Mouse (Mus musculus) right cerebral cortex, postnatal 25 days (tissue): ENCODE measurements at regions not wholly inside any gene's neighbourhood (a gene's known extent, or its start where the extent isn't known, plus 50 kb on each side); places are given as distances from the start of the nearest gene placed in this dataset.
"Not testable (repeated sequence)": the region's sequence is repeated elsewhere in the genome, so short reads cannot be mapped to it uniquely, and the experiment has no call there.

Source experiments
- DNase-seq: peaks from one replicate; pipeline ENCODE4 v3.0.0; 2022

DNA sequence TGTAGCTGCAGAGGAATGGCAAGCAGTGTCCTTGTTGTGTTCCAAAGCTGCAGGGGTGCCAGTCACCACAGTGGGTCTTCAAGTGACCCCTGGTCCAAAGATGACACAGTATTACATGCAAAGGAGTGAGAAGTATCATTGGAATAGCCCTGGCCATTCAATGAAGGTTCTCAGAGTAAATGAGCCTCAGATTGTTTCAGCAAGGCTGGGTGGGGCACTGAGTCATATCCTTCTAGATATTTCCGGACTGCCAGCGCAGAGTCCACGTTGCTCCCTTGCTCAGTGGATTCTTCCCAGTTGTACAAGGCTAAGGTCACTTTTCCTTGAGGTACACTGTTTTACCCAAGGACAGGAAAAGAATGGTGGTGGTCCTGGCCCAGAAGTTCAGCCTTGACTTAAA, 319.2 kb upstream of the Irx1 start:
- no peak for DNase-seq

DNA sequence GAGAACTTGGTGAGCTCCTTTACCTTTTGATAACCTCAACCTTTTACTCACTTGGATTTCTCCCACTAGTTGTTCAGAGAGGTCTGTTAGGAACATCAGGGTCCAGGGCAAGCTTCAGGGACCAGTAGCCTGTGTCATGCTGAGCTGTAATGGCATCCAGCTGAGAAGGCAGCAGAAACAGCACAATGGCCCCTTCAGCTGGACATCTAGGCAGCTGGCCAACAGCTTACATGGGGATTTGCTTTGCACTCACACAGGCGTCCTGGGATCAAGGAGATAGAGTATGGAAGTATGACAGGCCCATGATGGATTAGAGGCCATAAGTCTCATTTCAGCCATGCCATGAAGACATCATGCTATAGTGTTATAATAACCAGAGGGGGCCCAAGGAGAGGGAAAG, 320.2 kb upstream of the Irx1 start:
- no peak for DNase-seq

DNA sequence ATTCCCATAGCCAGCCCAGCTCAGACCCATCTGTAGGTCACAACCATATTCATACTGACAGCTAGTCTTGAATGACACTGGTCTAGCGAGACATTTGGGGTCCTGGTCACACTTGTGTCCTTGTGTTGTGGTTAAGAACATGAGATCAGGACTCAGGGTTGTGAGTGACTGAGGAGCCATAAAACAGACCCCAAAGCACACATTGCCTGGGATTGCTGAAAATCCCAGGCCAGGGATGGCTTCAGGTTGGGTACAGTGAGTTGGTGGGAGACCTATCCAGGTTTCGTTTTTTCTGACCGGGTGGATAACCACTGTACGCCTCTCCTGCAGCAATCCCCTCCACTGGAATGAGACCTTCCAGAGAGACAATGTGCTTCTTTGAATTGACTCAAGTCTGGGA, 322.8 kb upstream of the Irx1 start:
- no peak for DNase-seq

DNA sequence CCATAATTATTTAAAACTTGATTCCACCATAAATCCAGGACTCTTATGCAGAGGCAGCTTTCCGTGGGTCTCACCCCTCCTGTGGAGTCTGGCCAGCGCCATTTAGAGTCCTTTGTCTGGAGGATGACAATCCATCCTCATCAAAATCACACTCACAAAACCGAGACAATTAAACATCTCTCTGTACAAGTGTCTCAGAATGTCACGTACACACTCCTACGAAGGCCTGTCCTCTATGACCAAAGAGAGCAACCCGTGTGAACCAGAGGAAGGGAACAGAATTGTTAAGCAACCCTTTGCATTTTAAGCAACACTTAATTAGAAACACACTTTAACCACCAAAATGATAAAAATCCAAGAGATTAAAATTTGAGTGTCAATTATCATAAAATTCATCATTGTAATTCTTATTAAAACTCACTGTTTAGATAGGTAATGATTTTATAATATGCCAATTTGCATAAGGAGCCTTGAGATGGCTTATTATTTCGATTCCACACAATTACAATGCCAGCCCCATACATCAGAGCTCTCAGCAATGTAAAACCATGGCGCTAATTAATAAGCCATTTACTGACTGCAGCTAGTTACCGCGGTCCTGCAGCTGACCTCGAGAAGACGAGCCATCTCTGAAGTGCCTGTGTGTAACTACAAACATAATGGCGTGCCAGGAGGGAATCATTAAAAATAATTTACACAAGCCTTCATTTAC, 325.0 kb upstream of the Irx1 start:
- no peak for DNase-seq

DNA sequence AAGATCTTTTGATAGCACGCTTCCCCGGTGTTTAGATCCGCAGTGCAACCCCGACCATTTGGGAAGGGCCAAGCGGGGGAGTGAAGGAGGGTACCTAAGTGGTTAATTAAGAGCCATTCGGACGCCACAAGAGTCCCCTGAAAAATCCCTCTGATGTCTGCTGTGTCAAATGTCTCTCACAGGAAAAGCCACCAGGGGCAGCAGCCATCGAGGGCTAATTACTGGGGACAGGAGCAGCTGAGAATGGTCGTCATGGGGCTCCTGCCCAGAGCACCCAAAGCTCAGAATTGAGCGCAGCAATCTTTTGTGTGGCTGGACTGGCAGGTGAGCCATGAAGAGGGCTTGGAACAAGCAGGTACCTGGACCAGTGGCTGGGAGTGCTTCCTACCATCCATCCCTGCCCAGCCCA, 325.6 kb upstream of the Irx1 start:
- DNase-seq = no peak

DNA sequence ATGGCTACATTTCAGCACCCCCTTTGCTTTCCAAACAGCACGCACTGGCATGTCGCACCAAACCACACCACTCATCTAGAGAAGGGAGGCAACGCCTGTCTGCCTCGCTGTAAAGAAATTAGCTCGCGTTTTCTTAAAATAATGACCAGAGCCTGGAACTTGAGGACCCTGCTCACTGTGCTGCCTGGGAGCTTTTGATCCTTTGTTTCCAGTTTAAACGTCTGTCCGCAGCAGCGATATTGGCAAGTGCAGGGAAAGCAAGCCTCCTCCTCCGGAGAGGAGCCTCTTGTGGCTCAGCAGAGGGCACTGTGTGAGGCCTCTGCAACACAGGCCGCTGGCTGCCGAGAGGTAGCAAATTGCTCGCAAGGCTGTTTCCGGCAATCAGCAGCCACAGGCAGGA, 328.8 kb upstream of the Irx1 start:
- DNase-seq = no peak

DNA sequence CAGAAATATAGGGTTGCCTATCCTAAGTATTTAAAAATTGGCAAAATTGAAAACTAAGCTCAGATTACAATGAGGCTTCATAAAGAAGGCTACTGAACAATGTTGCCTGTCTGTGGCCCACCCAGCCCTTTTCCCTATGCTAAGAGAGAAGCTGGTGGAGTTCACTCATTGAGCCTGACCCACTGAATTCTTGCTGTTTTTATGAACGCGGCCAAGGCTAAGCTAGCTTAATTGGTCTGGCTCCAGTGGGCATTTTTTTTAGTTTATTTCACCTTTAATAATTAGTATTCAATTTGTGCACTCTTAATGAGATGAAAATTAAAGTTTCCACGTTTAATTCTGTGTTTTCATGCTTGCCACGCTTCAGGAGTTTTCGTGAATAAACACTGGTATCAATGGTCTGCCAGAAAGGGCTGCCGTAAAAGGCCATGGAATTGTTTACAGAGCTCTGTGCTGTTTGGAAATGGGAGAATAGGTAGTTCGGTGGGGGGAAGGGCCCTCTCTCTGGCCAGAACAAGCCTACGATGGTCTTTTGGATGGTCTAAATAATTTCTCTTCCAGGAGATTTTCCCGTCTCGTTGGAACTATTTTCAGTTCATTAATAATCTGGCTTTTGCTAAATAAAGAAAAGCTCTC, 329.7 kb upstream of the Irx1 start:
- DNase-seq = no peak

DNA sequence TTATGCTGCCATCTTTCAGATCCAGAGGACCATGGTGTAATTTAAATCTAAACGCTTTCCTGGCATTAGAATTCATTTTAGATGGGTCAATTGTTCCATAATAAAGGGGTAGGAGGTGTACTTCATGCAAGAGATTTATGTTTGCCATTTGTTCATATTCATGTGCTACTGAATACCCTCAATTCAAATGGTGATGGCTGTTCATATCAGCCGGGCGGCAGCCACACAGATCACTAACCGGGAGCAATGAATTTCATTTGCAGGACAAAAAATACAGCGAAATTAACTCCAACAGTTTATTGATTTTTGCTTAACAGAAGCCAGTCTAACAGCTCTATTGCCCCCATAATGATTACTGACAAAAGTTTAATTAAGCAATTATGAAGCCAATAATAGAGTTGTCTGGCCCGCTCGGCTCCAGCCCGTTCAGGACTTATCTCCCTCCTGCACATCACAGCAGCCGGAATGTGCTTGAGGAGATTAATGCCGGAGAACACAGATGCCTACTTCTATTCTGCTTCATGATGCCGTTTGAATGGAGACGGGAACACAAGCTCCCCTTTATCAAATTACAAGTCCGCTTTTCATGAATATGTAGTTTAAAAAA, 330.3 kb upstream of the Irx2 start:
- no peak for DNase-seq

DNA sequence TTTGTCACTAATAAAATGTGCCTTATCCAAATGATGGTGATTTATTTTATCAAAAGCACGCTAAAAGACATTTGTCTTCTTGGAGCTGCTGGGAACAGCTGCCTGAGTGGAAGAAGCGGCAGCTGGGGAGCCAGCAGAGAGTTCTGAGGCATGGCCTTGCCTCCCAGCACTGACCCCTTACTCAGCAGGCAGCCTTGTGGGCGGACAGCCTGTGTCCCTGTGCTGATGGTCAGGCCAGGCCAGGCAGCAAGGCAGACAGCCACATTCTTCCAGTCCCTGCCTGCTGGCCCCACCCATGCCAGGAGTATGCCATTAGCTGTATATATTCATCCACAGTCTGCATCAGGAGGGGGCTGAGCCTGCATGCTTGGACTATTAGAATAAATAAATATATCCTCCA, 329.0 kb upstream of the Irx2 start:
- DNase-seq = no peak

DNA sequence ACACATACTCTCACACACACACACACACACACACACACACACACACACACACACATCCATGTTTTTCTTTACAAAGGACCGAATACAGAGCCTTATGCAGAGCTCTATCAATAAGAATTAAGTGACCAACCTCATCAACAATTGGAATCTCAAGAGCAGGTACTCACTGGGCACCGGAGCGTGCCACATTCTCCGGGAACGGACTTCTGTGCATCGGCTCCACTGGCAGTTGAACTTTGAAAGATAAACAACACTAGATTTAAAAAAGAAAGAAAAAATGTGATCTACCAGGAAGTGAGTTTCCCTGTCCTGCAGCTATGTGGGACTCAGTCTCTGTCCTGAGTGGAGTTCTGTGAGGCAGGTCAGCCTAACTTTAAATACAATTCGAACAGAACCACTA, 327.5 kb upstream of the Irx2 start:
- DNase-seq = no peak

DNA sequence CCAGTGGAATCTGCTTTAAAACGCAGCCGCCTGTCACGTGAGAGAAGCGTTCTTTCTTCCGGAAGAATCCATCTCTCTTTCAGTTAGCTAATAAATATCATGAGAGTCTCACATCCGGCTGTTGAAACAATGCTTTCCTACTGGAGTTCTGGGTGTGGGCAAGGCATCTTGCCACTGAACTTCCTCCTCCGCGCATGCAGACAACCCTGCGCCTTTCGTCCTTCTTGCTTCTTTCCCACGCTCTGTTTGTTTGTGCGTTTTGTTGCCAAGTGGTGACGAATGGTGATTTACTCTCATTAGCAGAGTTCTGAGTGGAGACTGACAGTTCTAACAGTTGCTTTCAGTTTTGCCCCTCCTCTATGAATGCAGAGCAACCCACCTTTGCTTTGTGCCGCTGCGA, 326.8 kb upstream of the Irx2 start:
- DNase-seq = no peak

DNA sequence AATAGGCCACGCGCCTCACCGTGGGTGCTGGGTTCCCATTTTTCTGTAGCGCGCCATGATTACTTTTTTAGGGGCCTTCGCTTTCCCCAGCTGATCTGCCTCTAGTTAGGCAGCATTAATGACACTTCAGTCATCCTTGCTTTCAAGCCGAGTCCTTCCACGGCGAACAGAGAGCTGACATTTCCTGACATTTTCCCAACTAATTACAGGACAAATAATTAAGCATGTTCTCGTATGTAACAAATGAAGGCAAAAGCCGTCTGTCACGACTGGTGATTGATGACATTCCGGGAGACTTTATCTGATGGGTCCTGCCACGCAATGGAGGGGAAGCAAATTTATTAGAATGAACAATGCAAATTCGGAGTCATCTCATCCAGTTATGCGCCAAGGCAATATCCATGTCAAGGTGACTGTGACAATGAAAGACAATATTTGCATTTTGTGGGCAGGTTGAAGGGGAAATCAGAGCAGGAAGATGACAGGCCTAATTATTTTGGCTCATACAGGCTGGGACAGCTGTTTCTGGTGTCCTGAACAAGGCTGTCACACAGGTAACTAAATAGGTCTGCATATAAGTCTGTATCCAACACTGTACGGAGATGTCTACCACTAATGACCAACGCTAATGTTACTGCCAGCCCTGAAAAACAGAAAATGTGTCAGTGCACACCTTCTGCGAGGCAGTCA, 326.0 kb upstream of the Irx2 start:
- no peak for DNase-seq

DNA sequence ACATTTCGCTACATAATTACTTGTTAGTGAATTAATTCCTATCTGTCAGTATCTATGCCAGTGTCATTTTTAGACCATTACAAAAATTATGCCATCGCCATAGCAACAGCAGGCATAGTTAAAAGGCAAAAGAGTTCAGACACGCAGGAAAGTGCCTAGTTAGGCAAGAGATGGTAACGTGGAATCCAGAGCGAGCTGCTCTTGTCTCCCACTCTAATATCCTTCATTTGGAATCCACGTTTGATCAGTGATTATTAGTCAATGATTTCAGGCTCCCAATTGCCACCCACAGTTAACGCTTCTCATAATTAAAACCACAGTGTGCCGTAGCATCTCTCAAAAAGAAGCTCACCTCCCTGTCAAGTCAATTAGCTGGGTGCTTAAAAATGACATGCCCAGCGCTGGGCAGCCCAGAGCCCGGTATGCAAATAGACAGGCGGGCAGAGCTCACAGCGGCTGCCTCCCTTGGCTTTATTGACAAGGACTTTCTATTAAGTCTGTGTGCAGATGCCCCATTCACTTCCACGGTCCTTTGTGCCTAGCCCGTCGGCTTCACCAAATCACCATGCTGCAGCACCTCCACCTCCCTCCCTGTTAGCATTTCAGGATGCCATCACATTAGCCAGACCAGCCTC, 325.4 kb upstream of the Irx2 start:
- no peak for DNase-seq

DNA sequence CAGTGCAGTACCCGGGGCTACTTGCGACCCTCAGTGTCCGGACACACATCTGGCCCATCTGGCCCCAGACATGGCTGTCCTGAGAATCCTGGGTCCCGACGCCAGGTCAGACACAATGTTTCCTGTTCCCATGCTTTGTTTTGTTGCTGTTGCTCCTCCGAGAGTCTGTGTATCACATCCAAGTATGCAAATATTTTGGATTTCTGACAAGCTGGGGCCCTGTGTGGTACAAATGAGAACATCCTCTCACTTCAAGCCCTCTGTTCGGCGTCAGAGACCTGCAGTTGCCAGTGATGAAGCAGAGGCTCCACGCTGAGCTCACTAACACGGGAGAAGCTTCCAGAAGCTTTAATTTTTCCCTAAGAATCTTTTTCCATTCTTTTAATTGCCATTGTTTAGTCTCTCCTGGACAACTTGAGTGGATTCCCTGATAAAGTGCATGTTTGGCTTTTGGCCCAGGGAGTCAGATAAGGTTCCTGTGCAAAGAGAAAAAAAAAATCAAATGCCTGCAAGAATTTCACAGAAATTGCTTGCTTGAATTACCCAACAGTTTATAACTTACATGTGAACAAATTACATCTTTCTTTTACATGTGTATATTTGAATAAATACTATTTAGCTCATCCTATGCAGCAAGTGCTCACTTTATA, 304.5 kb upstream of the Irx2 start:
- DNase-seq = no peak

DNA sequence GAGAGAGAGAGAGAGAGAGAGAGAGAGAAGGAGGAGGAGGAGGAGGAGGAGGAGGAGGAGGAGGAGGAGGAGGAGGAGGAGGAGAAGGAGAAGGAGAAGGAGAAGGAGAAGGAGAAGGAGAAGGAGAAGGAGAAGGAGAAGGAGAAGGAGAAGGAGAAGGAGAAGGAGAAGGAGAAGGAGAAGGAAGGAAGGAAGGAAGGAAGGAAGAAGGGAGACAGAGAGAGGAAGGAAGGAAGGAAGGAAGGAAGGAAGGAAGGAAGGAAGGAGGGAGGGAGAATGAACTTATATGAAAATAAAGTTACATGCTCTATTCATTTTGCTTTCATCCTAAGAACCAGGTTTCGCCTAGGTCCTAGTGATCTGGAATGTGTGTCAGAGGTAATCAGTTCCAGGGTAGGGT, 302.4 kb upstream of the Irx2 start:
- DNase-seq = not testable (repeated sequence)

DNA sequence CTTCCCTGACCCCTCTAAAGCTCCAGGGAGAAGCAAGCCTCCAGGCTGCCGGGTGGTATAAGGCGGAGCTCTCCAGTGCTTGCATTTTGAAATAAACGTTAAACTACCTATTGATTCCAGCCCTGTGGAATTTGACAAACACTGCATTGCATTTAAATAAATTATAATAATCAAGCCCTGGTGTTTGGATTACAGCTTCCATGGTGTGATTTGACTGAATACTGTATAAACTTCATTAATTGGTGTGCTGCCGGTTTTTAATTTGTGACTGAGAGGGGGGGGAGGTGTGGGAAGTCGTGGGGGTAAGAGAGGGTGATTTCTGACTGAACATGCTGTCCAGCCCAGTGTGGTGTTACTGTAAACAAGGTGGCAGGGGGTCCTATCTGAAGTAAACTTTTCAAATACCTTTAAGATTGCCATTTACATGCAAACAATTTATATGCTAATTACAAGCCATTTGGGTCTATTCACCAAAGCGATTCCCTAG, 282.9 kb upstream of the Irx2 start:
- DNase-seq = no peak

DNA sequence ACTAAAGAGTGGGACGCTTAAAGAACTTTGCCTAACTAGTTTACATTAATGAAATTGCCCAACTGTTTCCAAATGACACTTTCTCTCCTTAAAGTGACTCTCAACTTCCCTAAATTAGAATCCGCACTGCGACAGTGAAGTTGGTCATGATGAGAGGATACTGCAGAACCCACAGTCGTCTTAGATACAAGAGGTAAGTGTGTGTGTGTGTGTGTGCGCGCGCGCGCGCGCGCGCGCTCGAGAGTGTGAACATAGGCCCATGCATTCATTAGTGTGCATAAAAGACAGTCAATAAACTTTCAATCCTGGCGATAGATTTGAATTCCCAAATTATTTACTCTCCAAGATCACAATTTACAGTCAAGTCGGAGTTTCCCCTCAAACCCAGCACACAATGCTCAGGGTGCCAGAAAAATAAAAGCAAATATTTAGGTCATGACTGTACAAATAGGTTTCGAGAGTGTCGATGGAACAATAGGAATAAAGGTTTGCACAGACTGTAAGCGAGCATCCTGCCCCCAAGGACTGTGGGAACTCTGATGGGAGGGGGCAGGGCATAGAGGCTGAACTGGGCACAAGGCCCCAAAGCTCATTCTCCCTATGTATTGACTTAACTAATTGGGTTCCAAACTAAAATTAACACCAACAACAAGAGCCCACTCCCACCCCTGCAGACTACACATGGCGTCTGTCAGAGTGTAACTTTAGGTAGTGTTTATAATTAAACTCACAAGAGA, 282.2 kb upstream of the Irx2 start:
- DNase-seq = no peak

DNA sequence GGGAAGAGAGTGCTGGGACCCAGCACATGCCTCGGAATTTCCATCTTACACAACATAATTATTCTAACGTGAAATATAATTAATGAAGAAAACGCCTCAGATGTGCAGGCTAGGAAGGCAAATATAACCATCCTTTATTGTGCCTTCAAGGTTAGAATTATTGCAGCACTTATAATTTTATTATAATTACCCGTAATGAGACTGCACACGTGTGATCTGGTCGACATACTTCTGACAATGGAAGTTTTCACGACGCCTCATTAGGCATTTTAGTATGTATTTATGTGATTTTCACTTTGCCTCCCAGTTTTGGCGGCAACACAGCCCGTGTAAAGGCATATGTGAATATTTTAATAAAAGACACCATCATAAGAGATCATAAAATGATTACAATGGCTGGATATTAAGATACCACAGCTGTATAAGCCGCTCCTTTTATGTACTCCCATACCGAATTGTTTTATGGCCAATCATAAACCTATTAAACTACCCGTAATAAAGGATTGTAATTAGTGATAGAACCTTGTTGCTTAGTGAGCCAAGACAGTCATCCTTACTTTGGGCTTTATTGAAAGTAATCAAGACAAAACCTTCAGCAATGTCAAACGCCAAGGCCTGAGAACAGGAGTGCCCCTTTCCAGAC, 281.6 kb upstream of the Irx2 start:
- DNase-seq = no peak

DNA sequence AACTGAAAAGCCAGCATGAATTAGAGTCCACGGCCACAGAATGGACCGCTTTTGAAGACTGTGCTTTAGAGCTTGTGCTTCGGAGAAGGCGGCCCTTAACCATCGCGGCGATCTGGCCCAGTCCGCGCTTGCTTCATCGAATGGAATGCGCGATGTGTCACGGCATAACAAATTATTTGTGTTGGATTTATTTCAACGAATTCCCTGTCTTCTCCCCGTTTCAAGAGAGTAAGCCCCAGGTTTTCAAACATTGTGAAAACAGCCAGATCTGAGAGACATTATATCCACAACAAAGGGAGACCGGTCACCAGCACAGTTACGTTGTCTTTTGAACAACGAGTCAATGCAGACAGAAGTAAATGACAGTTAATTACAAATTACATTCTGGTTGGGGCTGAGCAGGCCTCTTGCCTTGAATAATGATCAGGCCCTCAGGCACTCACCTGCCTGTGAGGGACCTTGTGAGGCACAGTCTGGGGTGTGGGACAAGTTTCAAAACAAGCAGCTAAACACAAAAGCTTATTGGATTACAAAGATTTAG, 275.9 kb upstream of the Irx2 start:
- no peak for DNase-seq

DNA sequence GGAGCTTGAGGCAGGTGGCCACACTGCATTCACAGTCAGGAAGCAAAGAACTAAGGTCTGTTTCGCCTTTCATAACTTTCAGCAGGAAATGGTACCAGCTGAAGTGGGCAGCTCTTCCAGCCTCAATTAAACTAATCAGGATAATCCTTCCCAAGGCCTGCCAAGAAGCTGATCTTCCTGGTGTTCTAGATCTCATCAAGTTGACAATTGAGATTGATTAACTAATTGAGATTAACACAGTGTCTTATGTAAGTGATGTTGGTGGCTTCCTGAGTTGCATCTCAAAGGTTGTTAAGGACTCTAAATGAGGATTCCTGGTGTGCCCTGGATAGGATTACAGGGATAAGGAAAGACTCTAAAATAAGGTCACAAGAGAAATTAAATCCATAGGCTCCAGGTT, 273.3 kb upstream of the Irx2 start:
- no peak for DNase-seq

DNA sequence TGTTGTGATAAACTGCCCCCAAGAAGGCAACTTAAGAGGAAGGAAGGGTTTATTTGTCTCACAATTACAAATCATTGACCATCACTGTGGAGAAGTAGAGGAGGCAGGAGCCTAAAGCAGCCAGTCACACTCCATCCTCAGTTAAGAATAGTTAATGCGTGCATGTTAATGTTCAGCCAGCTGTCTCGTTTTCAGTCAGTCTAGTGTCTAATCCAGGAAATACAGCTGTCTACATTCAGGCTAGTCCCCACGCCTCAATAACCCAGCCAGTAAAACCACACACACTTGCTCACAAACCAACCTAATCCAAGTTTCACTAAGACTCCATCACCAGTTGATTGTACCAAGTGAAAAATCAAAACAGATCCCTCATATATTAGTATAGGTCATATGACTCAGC, 272.8 kb upstream of the Irx2 start:
- DNase-seq = no peak
